Mouse (Mus musculus): ENCODE results near the gene Ndufb4.
"Not testable (repeated sequence)": the region's sequence is repeated elsewhere in the genome, so short reads cannot be mapped to it uniquely, and the experiment has no call there.

The Ndufb4 gene

GRCm38 (mm10) chr16:37680216-37680615, 26.0 kb upstream of the Ndufb4 start:
- DNase-seq (ENCODE audit: low spot score in 2 of 2) = no peak

- DNase-seq (ENCODE audit: low spot score in 2 of 2) = no peak
Measured at GRCm38 (mm10) chr16:37677586-37677985, 23.3 kb upstream of the Ndufb4 start.

GRCm38 (mm10) chr16:37676677-37677072, 22.4 kb upstream of the Ndufb4 start:
- DNase-seq (ENCODE audit: low spot score in 2 of 2) = no peak

- DNase-seq (ENCODE audit: low spot score in 2 of 2) = no peak
Measured at GRCm38 (mm10) chr16:37676024-37676676, 21.9 kb upstream of the Ndufb4 start.

- no peak for DNase-seq (ENCODE audit: low spot score in 2 of 2)
Measured at GRCm38 (mm10) chr16:37675326-37675725, 21.1 kb upstream of the Ndufb4 start.

- no peak for DNase-seq (ENCODE audit: low spot score in 2 of 2)
Measured at GRCm38 (mm10) chr16:37670666-37671283, 16.5 kb upstream of the Ndufb4 start.

GRCm38 (mm10) chr16:37665394-37665935, 11.2 kb upstream of the Ndufb4 start:
- DNase-seq (ENCODE audit: low spot score in 2 of 2) = no peak

- no peak for DNase-seq (ENCODE audit: low spot score in 2 of 2)
Measured at GRCm38 (mm10) chr16:37663643-37664459, 9.6 kb upstream of the Ndufb4 start.

- DNase-seq (ENCODE audit: low spot score in 2 of 2) = no peak
Measured at GRCm38 (mm10) chr16:37656796-37657195, 2.5 kb upstream of the Ndufb4 start.

GRCm38 (mm10) chr16:37655756-37656347, 1.6 kb upstream of the Ndufb4 start:
- no peak for DNase-seq (ENCODE audit: low spot score in 2 of 2)

GRCm38 (mm10) chr16:37654831-37655455, 690 bp upstream of the Ndufb4 start:
- DNase-seq (ENCODE audit: low spot score in 2 of 2) = no peak

GRCm38 (mm10) chr16:37653058-37653457, 1.2 kb downstream of the Ndufb4 start:
- no peak for DNase-seq (ENCODE audit: low spot score in 2 of 2)

GRCm38 (mm10) chr16:37652654-37653053, 1.6 kb downstream of the Ndufb4 start:
- DNase-seq (ENCODE audit: low spot score in 2 of 2) = no peak

- no peak for DNase-seq (ENCODE audit: low spot score in 2 of 2)
Measured at GRCm38 (mm10) chr16:37651467-37651866, 2.8 kb downstream of the Ndufb4 start.

- no peak for DNase-seq (ENCODE audit: low spot score in 2 of 2)
Measured at GRCm38 (mm10) chr16:37649068-37649467, 5.2 kb downstream of the Ndufb4 start.

GRCm38 (mm10) chr16:37647936-37648335, 6.3 kb downstream of the Ndufb4 start:
- no peak for DNase-seq (ENCODE audit: low spot score in 2 of 2)

- DNase-seq (ENCODE audit: low spot score in 2 of 2) = no peak
Measured at GRCm38 (mm10) chr16:37647067-37647466, 7.2 kb downstream of the Ndufb4 start.

- DNase-seq (ENCODE audit: low spot score in 2 of 2) = no peak
Measured at GRCm38 (mm10) chr16:37645799-37646198, 8.5 kb downstream of the Ndufb4 start.

GRCm38 (mm10) chr16:37645211-37645610, 9.0 kb downstream of the Ndufb4 start:
- DNase-seq (ENCODE audit: low spot score in 2 of 2) = no peak

- no peak for DNase-seq (ENCODE audit: low spot score in 2 of 2)
Measured at GRCm38 (mm10) chr16:37644486-37644885, 9.8 kb downstream of the Ndufb4 start.

- DNase-seq (ENCODE audit: low spot score in 2 of 2) = not testable (repeated sequence)
Measured at GRCm38 (mm10) chr16:37640522-37640921, 13.7 kb downstream of the Ndufb4 start.

- no peak for DNase-seq (ENCODE audit: low spot score in 2 of 2)
Measured at GRCm38 (mm10) chr16:37637802-37638201, 16.5 kb downstream of the Ndufb4 start.
